Mouse (Mus musculus) ES-Bruce4 (cell line): ENCODE data around the gene 9130230L23Rik. TPM values are rescaled to one million over a fixed set of nuclear protein-coding genes. Genes with fewer than 3 reads are reported as not detected.

ENCODE experiments used
- H3K27ac ChIP-seq: 2 replicates; pipeline ENCODE4 v1.5.1; 2012; ENCODE audit warnings: low read length, inconsistent platforms; ENCODE audit not compliant: insufficient read depth
- H3K27me3 ChIP-seq: 2 replicates; pipeline ENCODE4 v1.6.1; 2012; ENCODE audit warnings: mild to moderate bottlenecking, low read length, inconsistent platforms; ENCODE audit not compliant: control insufficient read depth, poor library complexity, insufficient read depth, severe bottlenecking
- H3K36me3 ChIP-seq: 2 replicates; pipeline ENCODE4 v1.6.1; 2012; ENCODE audit warnings: inconsistent platforms, mild to moderate bottlenecking, low read length, moderate library complexity; ENCODE audit not compliant: control insufficient read depth, poor library complexity, insufficient read depth, severe bottlenecking
- H3K4me1 ChIP-seq: one replicate; pipeline ENCODE4 v1.8.1; 2011; ENCODE audit warnings: low read length; ENCODE audit not compliant: control insufficient read depth, insufficient read depth
- H3K4me3 ChIP-seq: 2 replicates; pipeline ENCODE4 v1.5.1; 2011; ENCODE audit warnings: low read depth, mild to moderate bottlenecking, low read length
- H3K9ac ChIP-seq: 2 replicates; pipeline ENCODE4 v1.6.1; 2012; ENCODE audit warnings: low read depth, mild to moderate bottlenecking, inconsistent platforms; ENCODE audit not compliant: poor library complexity, severe bottlenecking
- H3K9me3 ChIP-seq: replicated peaks from 2 replicates; pipeline ENCODE4 v1.6.1; 2012; ENCODE audit warnings: mild to moderate bottlenecking, low read length, inconsistent platforms; ENCODE audit not compliant: control insufficient read depth, poor library complexity, insufficient read depth, severe bottlenecking
- CTCF ChIP-seq: IDR thresholded peaks from one replicate; pipeline ENCODE4 v1.8.1; 2011; ENCODE audit warnings: low read depth, low read length
- EP300 ChIP-seq: IDR thresholded peaks from 2 replicates; pipeline ENCODE4 v1.6.1; 2011; ENCODE audit warnings: low read depth, low read length; ENCODE audit not compliant: insufficient read depth
- POLR2A ChIP-seq: IDR thresholded peaks from one replicate; pipeline ENCODE4 v1.8.1; 2011; ENCODE audit warnings: low read length; ENCODE audit not compliant: insufficient read depth
- polyA plus RNA-seq: library from polyadenylated mRNA; stranded (reverse); fragments of >200 nt; gene quantifications from 2 replicates; pipeline ENCODE4 v1.2.4, GENCODE M21; 2011; ENCODE audit warnings: low read depth; ENCODE audit not compliant: missing spikeins, insufficient read depth, insufficient read length

9130230L23Rik gene
- polyA plus RNA-seq, 1 experiment: 0.67 TPM

DNA sequence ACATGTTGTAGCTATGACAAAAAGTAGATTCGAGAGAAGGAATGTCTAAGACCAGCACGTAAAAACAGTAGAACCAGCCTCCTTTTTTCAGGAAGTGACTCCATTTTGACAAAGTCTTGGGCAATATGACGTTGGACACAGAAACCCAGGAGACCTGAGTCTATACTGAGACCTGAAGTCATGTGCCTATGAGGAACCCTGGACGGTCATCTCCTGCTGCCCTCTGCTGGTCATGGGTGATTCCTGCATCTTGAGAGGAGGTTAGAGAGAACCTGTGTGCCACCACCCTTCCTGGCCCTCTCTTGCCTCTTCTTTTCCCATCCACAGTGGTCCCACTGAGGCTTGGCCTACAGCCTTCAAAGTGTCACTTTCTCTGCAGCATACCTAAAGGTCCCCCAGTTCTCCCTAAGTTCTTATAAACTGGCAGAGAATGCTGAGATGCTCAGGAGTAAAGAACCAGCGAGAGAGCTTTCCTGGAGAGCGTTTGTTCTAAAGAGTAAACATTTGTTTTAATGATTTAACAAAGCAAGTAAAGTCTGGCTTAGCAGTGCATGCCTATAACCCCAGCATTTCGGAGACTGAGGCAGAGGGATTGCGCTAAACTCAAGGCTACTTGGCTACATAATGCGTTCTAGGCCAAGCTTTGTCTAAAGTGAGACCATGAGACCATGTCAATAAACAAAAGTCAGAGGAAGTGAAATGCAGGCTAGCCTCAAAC is 65.9 kb downstream of the 9130230L23Rik start:
- Histone ChIP-seq H3K36me3 (no peaks in the 10 kb centered on the region), H3K27me3 (no peaks in the 10 kb centered on the region)

DNA sequence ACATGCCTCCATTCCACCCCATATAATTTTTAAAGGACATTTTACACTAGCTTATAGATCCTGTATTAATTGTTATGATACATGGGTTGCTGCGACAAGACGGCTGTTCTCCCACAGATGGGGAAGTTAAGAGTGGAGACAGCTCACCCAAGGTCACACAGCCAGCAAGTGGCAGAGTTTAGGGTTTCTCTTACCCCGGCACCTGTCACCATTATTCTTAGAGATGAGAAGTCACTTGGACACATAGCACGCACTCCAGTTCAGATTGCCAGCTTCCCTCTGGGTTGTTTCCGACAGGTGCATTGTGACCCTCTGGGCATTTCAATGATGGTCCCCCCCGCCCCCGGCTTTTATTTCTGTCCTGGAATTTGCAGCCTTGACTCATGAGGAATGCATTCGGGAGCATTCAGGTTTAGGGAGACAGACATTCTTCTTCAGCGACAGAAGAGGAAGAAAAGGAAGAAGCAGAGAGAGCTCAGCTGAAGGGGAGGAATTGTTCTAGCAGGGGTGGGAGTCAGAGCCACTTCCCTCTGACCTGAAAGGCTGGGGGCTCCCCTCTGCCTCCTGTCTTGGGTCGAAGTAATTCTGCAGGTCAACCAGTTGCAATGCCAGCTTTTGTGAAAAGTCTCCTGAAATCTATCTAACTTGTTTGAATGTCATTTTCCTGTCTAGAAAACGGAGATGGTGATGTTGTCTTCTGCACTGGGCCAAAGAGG is 66.9 kb downstream of the 9130230L23Rik start:
- H3K27me3 ChIP-seq: no peaks in the 10 kb centered on the region
- no peaks in the 10 kb centered on the region for H3K4me1 ChIP-seq
- no peak overlapping the region for H3K27ac ChIP-seq
- no peaks in the 10 kb centered on the region for H3K9me3 ChIP-seq
- no peaks in the 10 kb centered on the region for H3K36me3 ChIP-seq
- no peak for TF ChIP-seq CTCF
- TF ChIP-seq EP300: no peak
- TF ChIP-seq POLR2A: no peak
- no peak overlapping the region for H3K9ac ChIP-seq
- no peak overlapping the region for H3K4me3 ChIP-seq

More for the DNA sequence above, 65.9 kb downstream of the 9130230L23Rik start:
- Histone ChIP-seq H3K9me3 (no peaks in the 10 kb centered on the region), H3K9ac (no peak overlapping the region), H3K4me3 (no peak overlapping the region), H3K27ac (no peak overlapping the region), H3K4me1 (no peaks in the 10 kb centered on the region)
- TF ChIP-seq POLR2A (no peak), CTCF (peak; percentile 95)

- Histone ChIP-seq H3K4me3 (no peak within 1 kb of the TSS), H3K4me1 (no peaks in the 10 kb centered on the region)
Observed at GRCm38 (mm10) chr5:65934783-65935182, 69.3 kb downstream of the 9130230L23Rik start, which contains the start of gene Chrna9. TSS of gene Chrna9 (plus strand) at chr5:65934921.

GRCm38 (mm10) chr5:65933764-65934163 is 70.3 kb downstream of the 9130230L23Rik start:
- H3K9ac ChIP-seq: no peak overlapping the region
- no peak for TF ChIP-seq POLR2A
- H3K36me3 ChIP-seq: no peaks in the 10 kb centered on the region
- no peaks in the 10 kb centered on the region for H3K9me3 ChIP-seq
- H3K4me1 ChIP-seq: no peaks in the 10 kb centered on the region
- H3K27ac ChIP-seq: no peak overlapping the region
- no peak overlapping the region for H3K4me3 ChIP-seq
- H3K27me3 ChIP-seq: no peaks in the 10 kb centered on the region

More at GRCm38 (mm10) chr5:65934783-65935182, 69.3 kb downstream of the 9130230L23Rik start, which contains the start of gene Chrna9:
- no peaks in the 10 kb centered on the region for H3K9me3 ChIP-seq
- H3K27ac ChIP-seq: no peak within 1 kb of the TSS
- H3K9ac ChIP-seq: no peak within 1 kb of the TSS
- H3K27me3 ChIP-seq: no peaks in the 10 kb centered on the region
- TF ChIP-seq EP300 (no peak), CTCF (no peak), POLR2A (no peak)
- no peaks in the 10 kb centered on the region for H3K36me3 ChIP-seq

DNA sequence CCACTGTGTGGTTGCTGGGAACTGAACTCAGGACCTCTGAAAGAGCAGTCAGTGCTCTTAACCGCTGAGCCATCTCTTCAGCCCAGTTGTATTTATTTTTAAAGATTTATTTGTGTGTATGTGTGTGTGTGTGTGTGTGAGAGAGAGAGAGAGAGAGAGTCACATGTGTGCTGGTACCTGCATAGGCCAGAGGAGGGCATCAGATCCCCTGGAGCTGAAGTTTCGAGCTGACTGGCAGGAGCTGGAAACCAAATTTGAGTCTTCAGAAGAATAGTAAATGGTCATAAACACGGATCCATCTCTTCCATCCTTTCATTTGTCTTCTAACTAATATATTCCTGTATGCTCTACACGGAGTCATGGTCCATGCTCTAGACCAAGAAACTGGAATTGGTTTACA is 70.8 kb downstream of the 9130230L23Rik start:
- Histone ChIP-seq H3K27me3 (no peaks in the 10 kb centered on the region), H3K9ac (no peak overlapping the region), H3K36me3 (no peaks in the 10 kb centered on the region), H3K9me3 (no peaks in the 10 kb centered on the region), H3K4me1 (no peaks in the 10 kb centered on the region), H3K4me3 (no peak overlapping the region), H3K27ac (no peak overlapping the region)
- no peak for TF ChIP-seq POLR2A
- peak; percentile 2 for TF ChIP-seq CTCF
- no peak for TF ChIP-seq EP300

DNA sequence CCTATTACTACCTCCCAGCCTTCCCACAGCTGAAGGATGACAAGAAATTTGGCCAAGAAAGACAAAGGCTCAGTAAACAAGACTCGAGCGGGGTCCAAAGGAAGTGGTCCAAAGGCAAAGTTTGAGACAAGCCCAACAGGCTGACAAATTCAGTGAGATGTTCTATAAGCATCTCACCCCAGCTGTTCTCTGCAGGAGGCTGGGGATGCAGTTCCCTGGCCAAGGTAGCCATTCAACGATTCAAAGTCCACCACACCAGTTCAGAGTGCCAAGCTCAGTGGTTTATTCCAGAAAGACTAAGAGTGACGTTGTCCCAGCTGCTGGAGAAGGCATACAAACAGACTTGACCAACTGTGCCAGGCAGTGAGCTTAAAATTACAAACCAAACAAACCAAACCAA is 73.9 kb downstream of the 9130230L23Rik start:
- H3K27ac ChIP-seq: no peak overlapping the region

More for the DNA sequence above, 73.9 kb downstream of the 9130230L23Rik start:
- H3K4me1 ChIP-seq: no peaks in the 10 kb centered on the region
- no peaks in the 10 kb centered on the region for H3K36me3 ChIP-seq
- no peaks in the 10 kb centered on the region for H3K9me3 ChIP-seq
- H3K27me3 ChIP-seq: no peaks in the 10 kb centered on the region
- H3K9ac ChIP-seq: no peak overlapping the region
- TF ChIP-seq POLR2A: no peak
- TF ChIP-seq CTCF: no peak
- no peak for TF ChIP-seq EP300
- H3K4me3 ChIP-seq: no peak overlapping the region

Other genes with a start within 250 kb of the 9130230L23Rik start
- gene N4bp2, start 240.8 kb downstream of the 9130230L23Rik start, polyA plus RNA-seq: 73.4 and 75.3 TPM in 2 replicates
- 0.12 TPM in 1 of 2 replicates, not detected in the other for gene Rhoh, start 143.1 kb downstream of the 9130230L23Rik start, polyA plus RNA-seq
- 3.9 and 5.6 TPM in 2 replicates for gene Chrna9, start 69.4 kb downstream of the 9130230L23Rik start, polyA plus RNA-seq
- 82.8 and 88.1 TPM in 2 replicates for gene Rbm47, start 168.8 kb upstream of the 9130230L23Rik start, polyA plus RNA-seq